Mouse (Mus musculus): Measurements from ENCODE around the gene Wwox. TPM values are rescaled to one million over a fixed set of nuclear protein-coding genes. Genes with fewer than 3 reads are reported as not detected.
A peak's percentile ranks its signal among the peaks of the same experiment; 100 is the strongest.

The Wwox gene
- total RNA-seq, 2 experiments from 2014 or later: 12.5 to 12.9 TPM

- intact Hi-C loops (cut with DNase I): no loop called here
- no peak for DNase-seq
Observed at GRCm38 (mm10) chr8:115348704-115349103, 909.2 kb downstream of the Wwox start.

- DNase-seq: no peak
- intact Hi-C loops (cut with DNase I): no loop called here
Observed at GRCm38 (mm10) chr8:115350707-115351106, 911.3 kb downstream of the Wwox start.

GRCm38 (mm10) chr8:115357663-115358335 lies 918.3 kb downstream of the Wwox start:
- intact Hi-C loops (cut with DNase I): no loop called here
- DNase-seq: peak; percentile 7

- intact Hi-C loops (cut with DNase I): no loop called here
- no peak for DNase-seq
Observed at GRCm38 (mm10) chr8:115358481-115358880, 919.0 kb downstream of the Wwox start.

GRCm38 (mm10) chr8:115359701-115360100 lies 920.2 kb downstream of the Wwox start:
- DNase-seq: no peak
- intact Hi-C loops (cut with DNase I): no loop called here

- no peak for DNase-seq
- intact Hi-C loops (cut with DNase I): no loop called here
Observed at GRCm38 (mm10) chr8:115362518-115362917, 923.1 kb downstream of the Wwox start.

GRCm38 (mm10) chr8:115374957-115375356 lies 935.5 kb downstream of the Wwox start:
- intact Hi-C loops (cut with DNase I): no loop called here
- no peak for DNase-seq

- intact Hi-C loops (cut with DNase I): no loop called here
- peak; percentile 8 for DNase-seq
Observed at GRCm38 (mm10) chr8:115375361-115376047, 936.0 kb downstream of the Wwox start.

- intact Hi-C loops (cut with DNase I): no loop called here
- peak; percentile 27 for DNase-seq
Observed at GRCm38 (mm10) chr8:115377321-115377720, 937.9 kb downstream of the Wwox start.

GRCm38 (mm10) chr8:115380017-115380416 lies 940.6 kb downstream of the Wwox start:
- no peak for DNase-seq
- intact Hi-C loops (cut with DNase I): no loop called here

- no peak for DNase-seq
- intact Hi-C loops (cut with DNase I): no loop called here
Observed at GRCm38 (mm10) chr8:115390921-115391504, 951.6 kb downstream of the Wwox start.

GRCm38 (mm10) chr8:115395840-115396239 lies 956.4 kb downstream of the Wwox start:
- DNase-seq: no peak
- intact Hi-C loops (cut with DNase I): no loop called here

GRCm38 (mm10) chr8:115397981-115398380 lies 958.5 kb downstream of the Wwox start:
- no peak for DNase-seq
- intact Hi-C loops (cut with DNase I): no loop called here

GRCm38 (mm10) chr8:115400013-115400720 lies 960.7 kb downstream of the Wwox start:
- intact Hi-C loops (cut with DNase I): no loop called here
- no peak for DNase-seq

Other genes starting within 250 kb of the Wwox start
- 10 to 100 TPM; 54.7 to 71.8 TPM for gene Vat1l, start 234.0 kb upstream of the Wwox start, total RNA-seq (2021)
- not detected for gene Clec3a, start 21.6 kb upstream of the Wwox start, total RNA-seq (2021)